Mouse (Mus musculus) forebrain, embryonic 16.5 days (tissue): ENCODE results near the gene Kat5. TPM values are rescaled to one million over a fixed set of nuclear protein-coding genes. Genes with fewer than 3 reads are reported as not detected.

ENCODE experiments used
- ATAC-seq: fragments of 200-750 bp; cut with Nextera tagmentation; 2 replicates; pipeline ENCODE4 v1.8.0; 2017; ENCODE audit warnings: mild to moderate bottlenecking, moderate library complexity
- H3K27ac ChIP-seq: fragments of 300-500 bp; sonication (generic); 2 replicates; pipeline ENCODE4 v1.5.1; 2014; ENCODE audit warnings: low read length, control low read depth
- H3K27me3 ChIP-seq: fragments of 300-500 bp; sonication (generic); replicated peaks from 2 replicates; pipeline ENCODE4 v1.6.1; 2014; ENCODE audit warnings: low read length; ENCODE audit not compliant: control insufficient read depth, insufficient read depth
- H3K36me3 ChIP-seq: fragments of 300-500 bp; sonication (generic); 2 replicates; pipeline ENCODE4 v1.6.1; 2014; ENCODE audit not compliant: control insufficient read depth, insufficient read depth
- H3K4me1 ChIP-seq: fragments of 300-500 bp; sonication (generic); replicated peaks from 2 replicates; pipeline ENCODE4 v1.6.1; 2014; ENCODE audit warnings: low read length; ENCODE audit not compliant: control insufficient read depth, insufficient read depth
- H3K4me2 ChIP-seq: fragments of 300-500 bp; sonication (generic); 2 replicates; pipeline ENCODE4 v1.6.1; 2014; ENCODE audit warnings: mild to moderate bottlenecking, low read length, control low read depth
- H3K4me3 ChIP-seq: fragments of 300-500 bp; sonication (generic); replicated peaks from 2 replicates; pipeline ENCODE4 v1.5.1; 2014; ENCODE audit warnings: mild to moderate bottlenecking, low read length, control low read depth
- H3K9ac ChIP-seq: fragments of 300-500 bp; sonication (generic); replicated peaks from 2 replicates; pipeline ENCODE4 v1.6.1; 2014; ENCODE audit warnings: low read depth, low read length, control low read depth
- H3K9me3 ChIP-seq: fragments of 300-500 bp; sonication (generic); 2 replicates; pipeline ENCODE4 v1.6.1; 2016; ENCODE audit warnings: low read length; ENCODE audit not compliant: control insufficient read depth
- WGBS: fragments of 180-500 bp; shearing (Covaris S2); extraction: QIAGEN DNeasy Blood & Tissue Kit; methylation state at CpG from one replicate; pipeline ENCODE4 v1.1.7; 2014; 5-methylcytosine and 5-hydroxymethylcytosine counted together
- polyA plus RNA-seq: library from polyadenylated mRNA; unstranded; fragments of >200 nt; fragmentation: Nextera tagmentation; extraction: Ambion mirVana; gene quantifications from 2 replicates; pipeline ENCODE4 v1.2.1, GENCODE M21; 2015

Kat5 gene
- polyA plus RNA-seq = 76.8 and 78.1 TPM in 2 replicates

DNA sequence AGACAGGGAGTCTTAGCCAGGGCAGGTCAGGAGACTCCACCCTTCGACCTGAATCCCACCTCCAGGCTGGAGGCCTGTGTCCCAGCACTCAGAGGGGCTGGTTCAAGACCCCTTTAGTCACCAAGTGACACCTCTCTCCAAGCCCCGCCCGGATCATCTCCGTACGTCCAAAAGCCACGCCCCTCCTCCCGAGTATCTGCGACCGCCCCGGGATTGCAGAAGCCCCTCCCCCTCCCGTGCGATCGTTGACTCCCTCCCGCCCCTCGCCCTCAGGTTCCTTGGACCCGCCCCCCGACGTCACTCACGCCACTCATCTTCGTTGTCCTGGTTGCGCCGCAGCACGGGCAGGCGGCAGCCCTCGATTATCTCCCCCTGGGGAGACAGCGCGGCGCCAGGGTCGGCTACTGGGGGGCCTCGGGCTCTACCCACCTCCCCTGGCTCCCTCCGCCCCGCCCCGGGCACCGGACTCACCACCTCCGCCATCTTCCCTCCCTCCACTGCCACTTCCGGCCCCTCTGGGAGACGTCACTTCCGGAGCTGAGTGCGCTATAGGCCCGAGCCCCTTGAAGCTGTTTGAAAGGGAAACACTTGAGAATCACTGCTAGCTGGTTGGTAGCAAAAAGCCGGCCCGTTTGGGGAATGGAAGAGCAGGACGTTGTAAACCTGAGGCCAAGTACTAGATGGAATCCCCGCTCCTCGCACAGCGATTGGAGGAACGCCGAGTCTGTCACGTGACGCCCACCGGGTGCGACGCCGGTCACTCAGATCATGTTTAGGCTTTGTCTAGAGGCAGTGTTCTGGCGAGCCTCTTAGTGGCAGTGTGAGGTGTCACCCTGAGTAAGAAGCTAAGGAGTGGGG lies at the start of gene Kat5:
Gene Kat5, minus strand, starts transcription at position 691 of the 858 bp plus-strand sequence.
- Histone ChIP-seq H3K36me3 (peaks cover 26% of the 10 kb centered on the region), H3K4me1 (peaks cover 20% of the 10 kb centered on the region), H3K4me3 (peak within 1 kb of the TSS; percentile 78), H3K27me3 (no peaks in the 10 kb centered on the region; the same call in 1 of the 2 replicates), H3K27ac (peak within 1 kb of the TSS; percentile 98), H3K9me3 (no peaks in the 10 kb centered on the region), H3K9ac (peak within 1 kb of the TSS; percentile 94), H3K4me2 (peak within 1 kb of the TSS; percentile 69)
- ATAC-seq = peak; percentile 95
- under 1% methylated on average over 53 of the region's 55 CpGs for WGBS

DNA sequence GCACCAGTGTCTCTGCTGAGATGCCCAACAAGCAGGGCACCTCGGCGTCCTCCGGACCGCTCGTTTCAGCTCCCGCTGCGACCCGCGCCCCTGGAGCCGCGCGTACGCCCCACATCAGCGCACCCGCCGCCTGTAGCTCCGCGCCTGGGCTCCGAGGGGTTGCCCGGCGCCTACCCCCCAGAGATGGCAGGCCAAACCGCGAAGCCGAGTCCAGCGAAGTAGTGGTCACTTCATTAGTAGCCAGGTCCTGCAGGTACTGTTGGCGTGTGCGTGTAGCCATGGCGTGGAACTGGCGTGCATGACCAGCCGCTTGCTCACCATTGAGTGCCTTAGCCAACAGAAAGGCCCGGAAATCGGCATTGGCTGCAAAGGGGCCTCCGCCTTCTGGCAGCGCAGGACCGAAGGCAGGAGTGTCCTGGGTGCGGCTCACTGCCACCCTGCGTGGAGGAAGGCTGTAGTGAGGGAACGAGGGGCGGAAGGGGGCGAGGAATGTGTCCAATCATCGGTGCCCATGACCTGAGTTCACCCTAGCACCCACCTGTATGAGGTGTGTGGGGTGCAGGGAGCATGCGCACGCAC lies 44.8 kb upstream of the Kat5 start:
- WGBS = 7% methylated on average over 43 of the region's 43 CpGs

DNA sequence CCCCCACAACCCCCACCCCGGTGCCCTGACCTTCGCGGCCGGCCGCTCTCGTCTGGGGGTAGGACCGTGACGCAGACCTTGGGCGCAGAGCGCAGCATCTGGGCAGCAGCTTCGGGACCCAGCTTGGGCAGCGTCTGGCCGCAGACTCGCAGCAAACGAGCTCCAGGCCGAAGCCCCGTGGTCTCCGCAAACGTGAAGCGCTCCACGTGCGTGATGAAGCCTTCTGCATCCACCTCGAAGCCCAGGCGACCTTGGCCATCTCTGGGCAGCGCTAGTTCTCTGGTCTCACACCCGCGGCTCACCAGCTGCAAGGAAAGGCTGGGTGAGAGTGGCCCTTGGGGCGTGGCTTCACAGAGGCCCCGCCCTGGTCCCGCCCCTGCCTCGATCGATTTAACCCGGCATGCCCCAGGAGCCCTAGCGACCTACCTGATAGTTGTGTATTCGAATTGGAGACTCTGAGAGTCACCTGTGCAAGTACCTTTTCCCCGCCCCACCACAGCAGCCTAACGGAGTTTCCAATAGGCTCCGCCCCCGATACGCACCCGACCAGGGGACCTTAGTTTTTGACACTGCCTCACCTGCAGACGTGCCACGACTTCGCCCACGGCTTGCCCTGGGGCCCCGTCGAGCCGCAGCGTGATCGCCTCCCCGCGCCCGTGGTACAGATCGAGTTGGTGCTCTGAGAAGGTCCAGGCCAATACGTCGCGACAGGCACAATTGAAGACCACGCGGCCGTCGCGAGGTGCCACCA lies 44.1 kb upstream of the Kat5 start:
- peak; percentile 52 for ATAC-seq
- no peaks in the 10 kb centered on the region for H3K36me3 ChIP-seq
- H3K4me2 ChIP-seq = peak overlapping the region; percentile 73
- peaks cover 13% of the 10 kb centered on the region for H3K4me1 ChIP-seq
- H3K9ac ChIP-seq = peak overlapping the region; percentile 56
- H3K27me3 ChIP-seq = peaks cover 12% of the 10 kb centered on the region
- no peaks in the 10 kb centered on the region for H3K9me3 ChIP-seq
- H3K4me3 ChIP-seq = peak overlapping the region; percentile 48
- H3K27ac ChIP-seq = no peak overlapping the region
- WGBS = 6% methylated on average over 62 of the region's 62 CpGs

More for the DNA sequence above, 44.8 kb upstream of the Kat5 start:
- Histone ChIP-seq H3K4me1 (peaks cover 12% of the 10 kb centered on the region), H3K27ac (no peak overlapping the region), H3K4me3 (peak overlapping the region; percentile 48), H3K27me3 (peaks cover 12% of the 10 kb centered on the region), H3K9ac (peak overlapping the region; percentile 56), H3K36me3 (no peaks in the 10 kb centered on the region), H3K9me3 (no peaks in the 10 kb centered on the region), H3K4me2 (peak overlapping the region; percentile 73)
- 0 out of 2 replicates have a peak, but pooled peaks have one; percentile 23 for ATAC-seq

GRCm38 (mm10) chr19:5652570-5652969 lies 42.5 kb upstream of the Kat5 start:
- no peak overlapping the region for H3K27ac ChIP-seq
- peaks cover 24% of the 10 kb centered on the region for H3K4me1 ChIP-seq
- no peak overlapping the region for H3K4me3 ChIP-seq
- no peaks in the 10 kb centered on the region for H3K9me3 ChIP-seq
- ATAC-seq = no peak
- no peak overlapping the region for H3K9ac ChIP-seq
- peaks cover 12% of the 10 kb centered on the region for H3K27me3 ChIP-seq
- H3K4me2 ChIP-seq = no peak overlapping the region
- WGBS = 79% methylated on average over 6 of the region's 6 CpGs
- H3K36me3 ChIP-seq = peaks cover 2% of the 10 kb centered on the region; the same call in 1 of the 2 replicates

DNA sequence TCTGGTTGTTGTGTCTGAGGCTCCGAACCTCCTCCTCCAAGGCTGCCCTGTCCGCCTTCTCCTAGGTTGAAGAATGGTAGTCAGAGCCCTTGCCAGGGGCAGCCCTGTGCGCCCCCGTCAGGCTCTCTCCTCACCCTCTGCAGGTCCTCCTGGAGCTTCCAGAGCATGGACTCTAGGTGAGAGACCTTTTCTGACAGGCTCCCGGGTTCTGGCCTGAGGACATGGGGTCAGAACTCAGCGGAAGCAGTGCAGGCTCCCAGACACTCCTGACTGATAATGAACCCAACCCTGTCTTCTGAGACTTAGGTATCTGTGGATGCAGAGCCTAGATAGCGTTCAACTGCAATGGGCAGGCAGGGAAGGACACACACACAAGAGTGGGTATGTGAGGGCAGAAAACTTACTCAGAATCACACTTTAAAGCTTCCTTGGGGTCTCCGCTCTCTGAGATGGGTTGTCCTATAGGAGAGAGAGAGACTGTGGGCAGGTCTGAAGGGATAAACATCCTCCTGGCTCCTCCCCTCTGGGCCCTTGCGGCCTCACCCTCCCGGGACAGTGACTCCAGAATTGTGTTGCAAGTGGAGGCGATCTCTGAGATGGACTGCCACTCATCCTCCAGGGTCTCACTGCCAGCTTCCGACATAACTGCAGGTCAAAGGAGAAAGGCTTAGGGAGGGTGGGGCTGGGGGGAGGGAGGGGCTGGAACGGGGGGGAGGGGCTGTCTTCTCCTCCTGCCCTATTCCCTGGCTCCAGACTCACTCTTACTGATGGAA lies 41.7 kb upstream of the Kat5 start:
- H3K36me3 ChIP-seq = peaks cover 8% of the 10 kb centered on the region
- peaks cover 12% of the 10 kb centered on the region for H3K27me3 ChIP-seq
- 61% methylated on average over 13 of the region's 13 CpGs for WGBS
- ATAC-seq = no peak
- no peak overlapping the region for H3K9ac ChIP-seq
- H3K4me2 ChIP-seq = no peak overlapping the region
- H3K27ac ChIP-seq = no peak overlapping the region
- H3K4me3 ChIP-seq = no peak overlapping the region
- peaks cover 24% of the 10 kb centered on the region for H3K4me1 ChIP-seq
- H3K9me3 ChIP-seq = no peaks in the 10 kb centered on the region

DNA sequence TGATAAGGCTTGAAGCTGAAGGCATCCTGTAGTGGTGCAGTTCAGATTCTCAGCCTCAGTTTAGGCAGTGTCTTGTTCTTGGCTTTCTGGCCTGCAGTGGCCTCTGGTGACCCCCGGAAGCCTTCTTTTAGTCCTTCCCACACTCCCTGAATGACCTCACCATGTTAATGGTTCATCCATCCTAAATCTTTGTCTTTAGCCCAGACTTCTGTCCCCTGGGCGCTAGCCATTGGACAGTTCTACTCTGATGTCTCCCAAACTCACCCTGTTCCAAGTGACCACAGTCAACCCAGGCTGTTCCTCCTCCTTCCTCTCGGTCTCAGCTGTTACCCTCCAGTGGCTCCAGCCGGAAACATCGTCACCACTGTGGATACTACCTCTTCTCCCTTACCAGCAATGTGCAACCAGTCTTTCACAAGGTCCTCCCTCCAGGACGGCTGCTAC lies 39.3 kb upstream of the Kat5 start:
- Histone ChIP-seq H3K27me3 (peaks cover 5% of the 10 kb centered on the region), H3K4me1 (peaks cover 18% of the 10 kb centered on the region), H3K27ac (peak overlapping the region; percentile 74; the same call in 1 of the 2 replicates), H3K4me3 (peak overlapping the region; percentile 36), H3K9ac (peak overlapping the region; percentile 51), H3K9me3 (no peaks in the 10 kb centered on the region), H3K4me2 (peak overlapping the region; percentile 73), H3K36me3 (peaks cover 17% of the 10 kb centered on the region)
- 79% methylated on average over 6 of the region's 6 CpGs for WGBS
- no peak; the same call in 1 of the 2 replicates for ATAC-seq

DNA sequence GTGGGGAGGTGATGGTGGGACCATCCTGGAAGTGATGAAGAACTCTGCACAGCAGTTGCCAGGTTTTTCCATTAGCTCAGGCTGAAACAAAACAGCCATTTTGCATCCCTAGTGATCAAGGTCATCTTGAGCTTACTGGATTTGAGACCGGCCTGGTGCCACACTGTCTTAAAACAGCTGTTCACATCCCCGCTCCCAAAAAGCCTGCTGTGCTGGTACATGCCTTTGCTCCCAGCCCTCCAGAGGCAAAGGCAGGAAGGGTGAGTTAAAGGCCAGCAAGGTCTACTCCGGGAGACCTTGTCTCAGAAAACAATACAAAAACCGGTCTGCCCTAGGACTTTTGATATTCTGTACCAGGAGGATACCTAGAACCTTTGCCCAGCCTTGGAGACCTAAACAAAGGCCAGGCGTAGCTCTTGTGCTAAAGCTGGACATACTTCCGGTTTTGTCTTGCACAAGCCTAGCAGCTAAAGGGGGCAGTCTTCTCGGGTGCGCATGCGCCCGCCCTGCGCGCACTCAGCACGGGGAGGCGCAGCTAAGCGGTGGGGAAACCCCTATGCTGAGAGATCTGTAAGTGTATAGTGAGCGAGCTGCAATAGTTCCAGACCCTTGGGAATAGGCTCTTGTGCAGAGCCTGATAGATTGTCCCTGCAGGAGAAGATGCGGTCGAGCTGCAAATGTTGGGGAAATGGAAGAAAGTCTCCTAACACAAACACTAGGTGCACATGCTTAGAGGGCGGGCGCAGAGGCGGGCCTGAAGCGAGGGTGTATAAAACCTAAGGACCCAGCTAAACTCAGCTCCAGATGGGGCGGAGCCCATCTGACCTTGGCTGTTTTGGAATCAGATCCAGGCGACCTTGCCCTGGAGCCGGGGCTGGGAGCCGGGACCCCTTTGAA lies 38.6 kb upstream of the Kat5 start:
- H3K9ac ChIP-seq = peak overlapping the region; percentile 51
- ATAC-seq = peak; percentile 94
- no peaks in the 10 kb centered on the region for H3K9me3 ChIP-seq
- H3K4me1 ChIP-seq = peaks cover 12% of the 10 kb centered on the region
- peak overlapping the region; percentile 73 for H3K4me2 ChIP-seq
- H3K27ac ChIP-seq = peak overlapping the region; percentile 74
- 12% methylated on average over 26 of the region's 26 CpGs for WGBS
- H3K4me3 ChIP-seq = peak overlapping the region; percentile 36
- H3K27me3 ChIP-seq = no peaks in the 10 kb centered on the region
- peaks cover 19% of the 10 kb centered on the region for H3K36me3 ChIP-seq

DNA sequence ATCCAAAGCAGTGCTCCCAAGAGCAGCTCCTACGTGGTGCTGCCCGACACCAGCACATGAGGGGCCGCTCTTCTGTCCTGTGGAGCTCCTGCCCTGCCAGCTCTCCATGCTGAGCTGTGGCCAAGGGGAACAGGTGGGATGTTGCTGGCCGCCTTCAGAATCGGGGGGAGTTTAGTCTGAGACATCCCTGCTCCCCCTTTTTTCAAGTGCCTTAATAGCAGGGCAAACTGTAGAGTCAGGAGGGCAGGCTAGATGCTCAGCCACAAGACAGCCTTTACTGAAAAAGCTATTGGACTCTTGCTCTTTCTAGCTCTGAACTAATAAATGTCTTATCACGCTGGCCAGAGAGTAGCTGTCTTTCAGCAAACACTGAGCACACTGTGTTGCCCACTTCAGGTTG lies 37.8 kb upstream of the Kat5 start:
- Histone ChIP-seq H3K4me2 (no peak overlapping the region), H3K27ac (no peak overlapping the region; the same call in 1 of the 2 replicates), H3K4me3 (no peak overlapping the region), H3K36me3 (peaks cover 24% of the 10 kb centered on the region), H3K9ac (no peak overlapping the region), H3K9me3 (no peaks in the 10 kb centered on the region), H3K27me3 (no peaks in the 10 kb centered on the region), H3K4me1 (peaks cover 12% of the 10 kb centered on the region)
- 95% methylated on average over 6 of the region's 6 CpGs for WGBS
- ATAC-seq = no peak
